Mouse (Mus musculus) yolk sac, embryonic 10.5 days (tissue): Measurements from ENCODE around the gene Tymp.

ENCODE experiments used
- DNase-seq: peaks from one replicate; pipeline ENCODE4 v3.0.0-alpha.2; 2017; ENCODE audit warnings: low spot score

The Tymp gene

DNA sequence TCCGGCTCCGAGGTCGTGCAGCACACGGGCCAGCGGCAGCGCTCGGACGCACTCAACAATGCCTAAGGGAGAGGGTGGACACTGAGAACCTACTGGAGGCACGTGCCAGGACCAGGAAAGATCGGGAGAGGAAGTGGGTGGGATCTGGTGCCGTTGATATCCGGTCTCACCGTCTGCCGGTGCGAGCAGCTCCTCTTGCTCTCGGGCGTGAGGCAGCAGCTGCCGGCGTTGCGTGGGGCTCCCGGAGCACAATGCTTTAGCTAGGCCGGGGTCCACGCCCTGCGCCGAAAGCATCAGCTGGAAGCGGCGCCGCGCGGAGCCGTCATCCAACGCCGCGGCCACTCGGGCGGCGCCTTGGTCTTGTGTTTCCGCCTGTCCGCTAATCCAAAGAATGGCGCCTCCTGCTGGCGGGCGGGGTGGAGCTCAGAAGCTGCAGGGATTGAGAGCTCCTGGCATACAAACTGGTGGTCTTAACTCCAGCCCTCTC lies 3.0 kb downstream of the Tymp start, which contains the start of gene Sco2:
Gene Sco2 (minus strand): TSS at position 85 of the 487 bp plus-strand sequence.
- peak; percentile 94 for DNase-seq

DNA sequence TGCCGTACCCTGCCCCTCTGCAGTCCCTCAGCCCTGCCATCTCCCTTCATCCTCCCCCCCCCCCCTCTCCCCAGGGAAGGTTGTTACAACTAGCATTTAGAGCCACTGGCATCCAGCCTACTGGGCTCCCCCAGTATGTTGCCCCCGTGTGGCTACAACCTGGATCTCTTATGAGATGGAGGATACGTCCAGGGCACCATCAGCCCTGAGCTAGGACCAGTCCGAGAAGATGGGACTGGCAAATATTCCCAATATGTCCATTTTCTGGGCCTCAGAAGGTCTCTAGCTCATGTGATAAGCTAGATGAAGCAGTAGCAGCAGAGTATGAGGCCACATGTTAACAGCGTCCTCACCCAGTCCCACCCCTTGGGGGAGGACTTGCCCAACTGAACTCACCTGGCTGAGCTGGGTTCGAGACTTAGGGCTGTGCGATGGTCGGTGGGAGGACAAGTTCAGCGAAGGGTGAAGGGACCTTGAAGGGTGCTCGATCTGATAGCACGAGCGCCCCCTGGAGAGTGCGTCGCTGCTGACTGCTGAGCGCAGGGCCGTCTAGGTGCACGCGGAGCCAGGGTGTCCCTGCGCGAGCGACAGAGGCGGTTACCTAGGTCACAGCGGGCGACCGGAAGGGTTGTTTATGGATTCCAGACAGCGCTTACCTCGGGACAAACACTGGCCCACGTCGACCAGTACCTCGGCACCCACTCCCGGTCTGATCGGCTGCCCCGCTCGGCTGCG lies 3.6 kb downstream of the Tymp start:
- DNase-seq, result peak; percentile 88

DNA sequence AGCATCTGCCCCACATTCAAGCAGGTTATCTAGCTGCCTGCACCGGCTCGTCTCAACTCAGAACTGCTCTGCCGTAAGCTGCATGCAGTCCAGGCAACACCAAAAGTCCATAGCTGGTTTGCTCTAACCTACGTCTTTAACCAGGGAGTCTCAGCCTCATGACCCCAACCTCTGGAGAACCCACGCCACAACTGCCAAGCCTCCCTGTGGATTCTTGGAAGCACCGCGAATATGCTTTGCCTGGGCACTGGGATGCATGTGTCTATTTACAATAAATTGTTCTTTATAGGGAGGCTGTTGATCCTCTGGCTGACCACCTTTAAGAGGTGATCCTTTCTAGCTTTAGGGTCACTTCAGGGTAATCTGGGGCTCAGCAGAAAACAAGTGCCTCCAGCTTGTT lies 4.3 kb downstream of the Tymp start:
- DNase-seq, result no peak

DNA sequence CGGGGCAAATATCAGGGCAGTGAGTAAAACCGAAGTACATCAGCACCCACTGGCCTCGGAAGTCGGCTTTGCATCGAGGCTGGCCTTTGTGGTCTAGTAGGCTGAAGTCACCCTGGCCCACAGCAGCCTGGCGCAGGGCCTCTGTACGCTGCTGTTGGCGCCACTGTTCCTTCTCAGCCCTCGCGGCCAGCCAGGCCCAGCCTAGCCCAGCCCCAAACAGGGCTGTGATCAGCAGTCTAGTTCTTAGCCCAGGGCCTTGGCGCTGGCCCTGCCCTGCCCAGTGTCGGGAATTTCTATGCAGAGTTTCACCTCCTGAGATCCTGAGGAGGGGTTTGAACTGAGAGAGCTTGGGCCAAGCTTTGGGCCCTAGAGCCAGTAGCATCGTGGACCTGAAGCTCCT lies 4.8 kb downstream of the Tymp start:
- DNase-seq, result no peak

DNA sequence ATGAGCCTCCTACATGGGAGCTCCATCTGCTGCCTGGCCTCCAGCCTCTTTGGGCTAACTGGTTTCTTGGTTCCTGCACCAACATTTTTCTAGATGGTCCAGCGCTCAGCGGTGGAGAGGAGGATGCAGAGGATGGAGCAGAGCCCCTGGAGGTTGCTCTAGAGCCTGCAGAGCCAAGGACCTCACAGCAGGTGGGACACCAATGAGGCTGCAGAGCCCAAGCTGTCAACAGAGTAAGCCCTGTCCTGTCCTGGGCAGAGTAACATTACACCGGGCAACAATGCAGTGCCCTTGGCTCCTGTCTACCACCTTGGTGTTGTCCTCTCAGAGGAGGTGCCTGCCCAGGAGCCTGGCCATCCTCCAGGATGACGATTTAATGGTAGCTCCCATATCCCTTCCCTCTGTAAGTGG lies 11.7 kb downstream of the Tymp start:
- no peak for DNase-seq

DNA sequence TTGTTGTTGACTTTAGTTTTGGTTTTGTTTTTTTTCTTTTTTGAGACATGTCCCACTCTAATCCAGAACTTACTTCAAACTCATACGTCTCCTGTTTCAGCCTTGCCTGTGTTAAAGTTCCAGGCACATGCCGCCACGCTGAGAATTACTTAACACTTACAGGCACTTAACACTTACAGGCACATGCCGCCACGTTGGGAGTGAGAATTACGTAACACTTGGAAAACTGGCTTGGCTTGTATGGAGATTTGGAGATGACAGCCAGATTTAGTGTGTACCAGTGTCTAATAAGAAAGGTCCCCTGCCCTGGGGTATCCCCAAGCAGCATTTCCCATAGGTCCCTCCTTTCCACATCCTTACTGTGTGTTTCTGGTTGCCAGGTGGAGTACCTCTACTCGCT lies 13.8 kb downstream of the Tymp start:
- DNase-seq, result no peak

DNA sequence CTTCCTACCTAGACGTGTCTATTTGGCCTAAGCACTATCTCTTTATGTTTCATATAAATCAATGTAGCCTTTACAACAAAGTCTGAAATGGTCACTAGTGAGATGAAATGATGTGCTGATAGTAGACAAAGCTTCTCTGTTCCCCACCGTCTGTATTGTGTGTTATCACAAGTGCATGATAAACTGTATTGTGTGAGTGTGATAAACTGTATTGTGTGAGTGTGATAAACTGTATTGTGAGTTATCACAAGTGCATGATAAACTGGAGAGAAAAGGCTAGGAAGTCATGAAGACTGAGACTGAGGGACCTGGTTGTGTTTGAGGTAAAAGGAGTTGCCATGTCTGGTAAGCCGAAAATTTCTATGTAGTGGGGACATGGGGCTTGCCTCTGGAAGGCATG lies 18.1 kb downstream of the Tymp start:
- no peak for DNase-seq

DNA sequence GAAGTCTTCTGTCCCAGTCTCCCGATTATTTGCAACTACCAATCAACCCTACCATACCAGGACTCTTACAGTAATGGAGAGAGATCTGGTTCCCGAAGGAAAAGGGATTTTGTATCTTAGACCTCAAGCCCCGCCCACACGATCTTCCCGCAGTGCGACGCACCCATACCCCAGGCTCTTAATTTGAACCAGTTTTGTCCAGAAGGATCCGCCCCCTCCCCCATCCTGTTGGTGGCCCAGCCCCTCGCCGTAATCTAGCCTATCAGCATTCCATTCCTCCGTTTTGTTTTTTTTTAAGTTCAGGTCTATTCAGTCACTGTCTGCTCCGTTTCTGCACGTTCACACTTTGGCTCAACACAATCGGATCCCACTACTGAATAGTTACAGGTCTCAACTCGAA lies 20.5 kb downstream of the Tymp start:
- DNase-seq, result peak; percentile 95

DNA sequence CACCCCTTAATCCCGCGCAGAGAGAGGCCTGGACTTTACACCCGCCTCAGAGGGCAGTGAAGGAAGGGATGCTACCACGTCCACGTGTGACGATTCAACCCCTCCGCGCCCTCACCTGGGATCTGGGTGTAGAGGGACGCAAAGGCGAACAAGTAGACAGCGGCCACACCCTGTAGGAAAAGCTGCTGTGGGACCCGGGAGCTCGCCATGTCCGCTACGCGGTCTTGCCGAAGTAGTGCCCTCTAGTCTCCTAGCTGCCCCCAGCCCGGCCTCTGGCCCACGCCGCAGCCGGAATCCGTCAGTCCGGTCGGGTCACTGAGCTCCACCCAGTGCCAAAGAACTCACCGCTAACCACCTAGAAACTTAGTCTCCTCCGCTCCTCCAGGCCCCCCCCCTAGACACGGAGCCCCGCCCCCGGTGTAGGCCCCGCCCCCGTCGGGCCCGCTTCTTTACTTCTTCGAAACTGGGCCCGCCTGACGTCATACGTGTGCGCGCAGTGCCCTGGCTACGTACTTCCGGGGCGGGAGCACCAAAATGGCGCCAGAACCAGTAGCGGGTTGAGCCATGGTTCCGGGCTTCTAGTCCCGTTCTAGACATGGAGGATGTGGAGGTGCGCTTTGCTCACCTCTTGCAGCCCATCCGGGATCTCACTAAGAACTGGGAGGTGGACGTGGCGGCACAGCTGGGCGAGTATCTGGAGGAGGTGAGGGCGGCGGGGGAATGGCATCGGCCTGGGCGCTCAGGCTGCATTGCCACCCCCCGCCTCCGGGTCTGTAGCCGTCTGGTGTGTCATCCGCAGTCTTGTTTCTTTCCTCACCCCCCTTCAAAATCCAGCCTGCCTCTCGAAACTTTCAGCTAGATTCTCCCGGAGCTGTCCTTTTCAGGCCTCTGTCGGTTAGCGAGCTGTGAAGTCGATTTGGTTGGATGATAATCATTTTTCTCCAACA lies 21.3 kb downstream of the Tymp start, which contains the start of the genes Lmf2 and Ncaph2:
Gene Lmf2 (minus strand): TSS at position 419 of the 947 bp plus-strand sequence.
Gene Ncaph2 (plus strand): TSS at position 479 of the 947 bp plus-strand sequence.
- DNase-seq, result peak; percentile 97

DNA sequence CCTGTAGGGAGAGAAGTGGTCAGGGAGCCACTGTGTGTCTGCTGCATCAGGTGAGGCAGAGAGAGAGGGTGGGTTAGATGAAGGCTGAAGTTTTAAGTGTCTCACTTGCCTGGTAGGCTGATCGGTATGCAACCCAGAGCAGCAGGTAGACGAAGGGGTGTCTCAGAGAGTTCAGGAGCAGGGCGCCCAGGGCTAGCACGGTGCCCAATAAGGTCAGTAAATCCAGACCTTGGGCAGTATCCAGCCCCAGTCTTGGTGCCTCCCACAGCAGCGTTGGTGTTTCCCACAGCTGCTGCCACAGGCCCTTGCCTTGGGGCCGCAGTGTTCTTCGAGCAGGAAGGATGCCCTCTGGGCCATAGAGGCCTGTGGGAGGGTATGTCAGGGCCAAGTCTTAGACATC lies 22.4 kb downstream of the Tymp start:
- DNase-seq, result no peak

DNA sequence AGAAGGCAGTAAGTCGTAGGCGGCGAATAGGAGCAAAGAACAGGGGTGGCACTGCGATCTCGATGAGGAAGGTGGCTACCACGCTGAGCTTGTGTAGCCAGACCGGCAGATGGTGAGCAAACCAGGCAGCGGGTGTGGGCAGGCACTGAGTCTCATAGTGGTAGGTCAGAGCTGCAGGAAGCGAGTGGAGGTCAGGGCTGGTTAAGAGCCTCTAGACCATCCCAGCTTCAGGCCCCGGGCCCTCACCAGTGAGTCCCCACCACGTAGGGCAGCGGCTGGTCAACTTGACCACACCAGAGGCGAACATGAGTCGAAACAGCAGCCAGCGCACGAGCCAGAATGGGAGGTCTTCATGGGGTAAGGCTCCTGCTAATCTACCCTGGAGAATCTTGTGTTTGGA lies 23.0 kb downstream of the Tymp start:
- no peak for DNase-seq

DNA sequence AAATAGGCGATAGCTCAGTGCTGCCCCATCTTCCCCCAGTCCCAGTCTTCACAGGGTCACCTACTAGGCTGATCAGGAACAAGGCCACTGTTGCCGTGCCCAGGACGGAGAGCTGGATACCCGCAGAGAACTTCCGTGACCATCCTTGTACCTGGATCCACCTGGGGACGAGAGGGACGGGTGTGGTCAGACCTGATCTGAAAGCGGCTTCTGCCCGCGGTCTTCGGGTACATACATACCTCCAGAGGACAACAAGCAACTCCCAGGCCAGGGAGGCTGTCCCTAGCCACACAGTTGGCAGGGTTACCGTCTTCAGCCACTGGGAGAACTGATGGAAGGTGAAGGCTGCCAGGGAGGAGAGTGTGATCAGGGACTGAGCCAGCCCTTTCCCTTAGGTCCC lies 24.0 kb downstream of the Tymp start:
- DNase-seq, result no peak

DNA sequence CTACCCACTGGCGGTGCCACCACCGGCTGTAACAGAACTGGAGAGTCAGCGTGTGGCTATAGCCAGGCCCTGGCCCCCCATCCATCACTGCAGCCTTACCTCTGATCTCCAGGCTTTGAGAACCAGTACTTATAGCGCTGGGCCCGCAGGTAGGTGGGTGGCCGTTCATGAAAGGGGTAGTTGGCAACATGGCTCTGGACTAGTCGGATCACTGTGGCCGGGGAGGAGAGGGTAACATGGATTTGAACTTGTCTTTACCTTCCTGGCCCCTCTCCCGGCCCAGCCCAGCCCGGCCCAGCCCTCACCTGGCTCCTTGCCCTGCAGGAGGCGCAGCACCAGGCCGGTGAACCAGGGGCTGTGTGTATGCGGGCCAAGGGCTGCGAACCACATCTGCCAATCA lies 24.8 kb downstream of the Tymp start:
- no peak for DNase-seq

DNA sequence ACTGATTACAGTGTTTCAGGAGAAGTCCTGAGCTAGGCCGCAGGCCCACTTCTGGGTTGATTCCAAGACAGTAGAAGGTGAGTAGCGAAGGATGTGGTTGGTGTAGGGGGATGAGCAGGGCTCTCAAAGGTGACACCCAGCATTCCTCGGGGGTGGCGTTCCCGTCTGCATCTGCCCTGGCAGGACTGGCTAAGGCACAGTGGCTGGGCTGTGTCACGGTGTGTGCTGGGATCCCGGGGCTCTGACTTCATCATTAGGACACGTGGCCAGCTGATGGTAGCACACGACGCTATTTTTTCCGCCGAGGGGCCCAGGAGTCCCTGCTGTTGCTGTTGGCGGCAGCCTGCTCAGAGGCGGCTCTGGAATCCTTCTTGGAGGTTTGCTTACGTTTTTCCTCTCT lies 25.5 kb downstream of the Tymp start:
- no peak for DNase-seq

DNA sequence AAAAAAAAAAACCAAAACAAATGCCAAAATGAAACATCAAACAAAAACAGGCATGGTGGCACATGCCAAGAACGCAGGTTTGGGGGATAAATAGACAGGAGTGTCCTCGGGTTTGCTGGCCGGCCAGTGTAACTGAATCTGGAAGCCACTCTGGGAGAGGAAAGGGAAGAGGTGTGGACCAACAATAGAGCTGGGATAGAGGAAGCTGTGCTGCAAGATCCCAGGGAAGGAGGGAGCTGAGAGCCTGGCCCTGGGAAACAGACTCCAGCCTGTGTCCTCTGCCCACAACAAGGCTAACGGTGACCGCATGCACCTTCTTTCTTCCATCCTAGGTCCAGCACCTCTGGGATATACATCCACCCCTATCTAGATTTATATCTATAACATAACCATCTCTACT lies 26.4 kb downstream of the Tymp start:
- no peak for DNase-seq

DNA sequence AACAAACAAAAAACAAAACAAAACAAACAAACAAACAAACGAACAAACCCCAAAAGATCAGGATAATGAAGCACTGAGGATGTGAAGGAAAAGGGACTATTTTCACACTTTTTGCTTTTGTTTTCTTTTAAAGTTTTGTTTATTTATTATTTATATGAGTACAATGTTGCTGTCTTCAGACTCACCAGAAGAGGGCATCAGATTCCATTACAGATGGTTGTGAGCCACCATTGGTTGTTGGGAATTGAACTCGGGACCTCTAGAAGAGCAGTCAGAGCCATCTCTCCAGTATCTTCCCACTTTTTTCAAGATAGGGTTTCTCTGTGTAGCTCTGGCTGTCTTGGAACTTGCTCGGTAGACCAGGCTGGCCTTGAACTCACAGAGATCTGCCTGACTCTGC lies 33.5 kb downstream of the Tymp start:
- DNase-seq, result no peak

DNA sequence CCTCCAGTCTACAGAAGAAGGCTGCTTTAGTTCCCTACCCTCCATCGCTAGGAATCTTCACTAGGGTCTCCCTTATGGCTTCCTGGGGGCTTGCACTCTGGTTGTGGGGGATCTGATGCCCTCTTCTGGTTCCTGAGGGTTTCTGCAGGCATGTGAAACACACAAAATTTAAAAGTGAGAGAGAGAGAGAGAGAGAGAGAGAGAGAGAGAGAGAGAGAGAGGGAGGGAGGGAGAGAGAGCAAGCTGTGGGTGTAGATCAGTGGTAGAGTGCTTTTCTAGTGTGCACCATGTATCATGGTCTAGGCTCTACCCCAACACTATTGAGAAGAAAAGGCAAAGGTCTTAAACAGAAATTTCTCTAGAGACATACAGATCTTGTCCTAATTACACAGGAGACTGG lies 35.2 kb downstream of the Tymp start:
- DNase-seq, result no peak

DNA sequence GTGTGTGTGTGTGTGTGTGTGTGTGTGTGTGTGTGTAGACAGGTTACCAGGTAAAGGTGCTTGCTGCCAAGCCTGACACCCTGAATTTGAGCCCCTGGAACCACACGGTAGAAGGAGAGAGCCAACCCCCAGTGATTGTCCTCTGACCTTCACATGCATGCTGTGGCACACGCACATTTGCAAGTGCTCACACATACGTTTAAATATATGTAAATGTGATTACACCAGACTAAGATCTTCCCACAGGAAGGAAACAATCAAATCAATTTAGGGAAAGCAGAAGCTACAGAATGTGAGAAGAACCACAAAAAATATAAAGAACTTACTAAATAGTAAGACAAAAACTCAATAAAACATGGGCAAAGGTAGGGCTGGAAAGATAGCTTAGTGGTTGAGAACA lies 36.7 kb downstream of the Tymp start:
- no peak for DNase-seq

DNA sequence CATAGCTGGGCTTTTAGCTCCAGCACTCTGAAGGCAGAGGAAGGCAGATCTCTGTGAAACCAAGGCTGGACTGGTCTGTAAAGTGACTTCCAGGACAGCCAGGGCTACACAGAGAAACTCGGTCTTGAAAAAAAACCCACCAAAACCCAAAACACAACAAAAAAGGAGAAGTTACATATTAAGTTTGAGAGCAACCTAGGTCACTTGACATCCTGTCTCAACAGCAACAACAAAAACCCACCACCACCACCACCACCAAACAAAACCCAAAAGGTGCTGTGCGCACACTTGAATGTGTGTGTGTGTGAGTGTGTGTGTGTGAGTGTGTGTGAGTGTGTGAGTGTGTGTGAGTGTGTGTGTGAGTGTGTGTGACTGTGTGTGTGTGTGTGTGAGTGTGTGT lies 37.1 kb downstream of the Tymp start:
- no peak for DNase-seq

DNA sequence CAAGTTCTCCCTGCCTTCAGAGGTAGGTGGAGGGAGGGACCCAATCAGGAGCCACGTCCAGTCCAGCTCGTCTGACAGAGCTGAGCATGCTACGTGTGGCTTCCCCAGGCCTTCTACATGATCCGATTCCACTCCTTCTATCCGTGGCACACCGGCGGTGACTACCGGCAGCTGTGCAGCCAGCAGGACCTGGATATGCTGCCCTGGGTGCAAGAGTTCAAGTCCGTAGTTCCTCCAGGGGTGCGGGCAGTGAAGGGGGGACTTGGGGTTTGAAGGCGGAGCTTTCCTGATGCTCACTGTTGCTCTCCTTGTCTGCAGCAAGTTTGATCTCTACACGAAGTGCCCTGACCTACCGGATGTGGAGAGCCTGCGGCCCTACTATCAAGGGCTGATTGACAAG lies 40.4 kb downstream of the Tymp start:
- no peak for DNase-seq

DNA sequence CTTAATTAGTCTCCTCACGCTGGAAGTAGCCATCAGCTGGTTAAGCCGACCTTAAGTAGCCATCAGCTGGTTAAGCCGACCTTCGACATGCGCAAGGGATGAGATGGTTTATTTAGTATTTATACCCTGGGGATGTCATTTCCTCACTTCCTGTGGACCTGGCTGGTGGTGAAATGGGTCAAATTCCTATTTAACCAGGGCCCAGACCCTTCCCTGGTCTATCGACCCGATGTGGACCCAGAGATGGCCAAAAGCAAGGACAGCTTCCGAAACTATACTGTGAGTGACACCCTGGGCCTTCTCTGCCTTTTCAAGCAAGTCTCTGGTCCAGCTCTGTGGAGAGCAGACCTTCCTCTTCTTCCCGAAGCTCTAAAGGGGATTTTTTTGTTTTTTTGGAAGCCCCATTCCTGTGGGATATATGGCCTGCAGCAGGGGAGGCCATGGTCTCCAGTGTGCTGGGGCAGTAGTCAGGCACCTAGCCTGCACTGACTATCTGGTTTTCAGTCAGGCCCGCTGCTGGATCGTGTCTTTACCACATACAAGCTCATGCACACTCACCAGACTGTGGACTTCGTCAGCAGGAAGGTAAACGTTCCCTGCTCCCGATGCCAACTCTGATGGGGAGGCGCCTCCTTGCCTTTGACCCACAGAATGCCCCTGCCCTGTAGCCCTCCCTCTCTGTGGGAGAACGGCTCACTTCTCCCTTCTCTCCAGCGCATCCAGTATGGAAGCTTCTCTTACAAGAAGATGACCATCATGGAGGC lies 41.9 kb downstream of the Tymp start:
- no peak for DNase-seq

DNA sequence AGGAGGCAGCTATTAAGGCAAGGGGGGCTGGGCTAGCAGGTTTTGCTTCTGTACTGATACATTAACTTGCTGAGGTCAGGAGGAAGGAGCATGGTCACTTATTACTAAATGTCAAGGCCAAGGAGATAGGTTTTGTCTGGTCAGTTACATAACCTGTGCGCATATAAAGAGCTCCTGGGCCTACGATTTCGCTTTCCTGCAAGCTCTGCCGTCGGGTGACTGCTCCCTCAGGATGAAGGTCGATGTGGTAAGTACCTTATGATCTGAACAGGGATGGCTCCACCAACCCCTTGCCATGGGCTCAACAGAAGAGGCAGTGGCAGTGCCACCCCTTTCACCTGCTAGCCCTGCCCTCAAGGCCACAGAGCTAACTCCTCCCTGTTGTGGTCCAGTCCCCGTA lies 42.6 kb downstream of the Tymp start, which contains the start of gene Miox:
Gene Miox (plus strand): TSS at position 128 of the 400 bp plus-strand sequence.
- DNase-seq, result no peak
